Mouse (Mus musculus) limb, embryonic 10.5 days (tissue): Measurements from ENCODE around the gene Zfp963. TPM values are rescaled to one million over a fixed set of nuclear protein-coding genes. Genes with fewer than 3 reads are reported as not detected.
A peak's percentile ranks its signal among the peaks of the same experiment; 100 is the strongest.

Experiments
- DNase-seq: peaks from one replicate; pipeline ENCODE4 v3.0.0-alpha.2; 2017; ENCODE audit warnings: low spot score
- H3K27ac ChIP-seq: fragments of 300-500 bp; sonication (generic); 2 replicates; pipeline ENCODE4 v1.5.1; 2016; ENCODE audit warnings: mild to moderate bottlenecking
- H3K27me3 ChIP-seq: fragments of 300-500 bp; sonication (generic); 2 replicates; pipeline ENCODE4 v1.6.1; 2016; ENCODE audit warnings: low read depth, mild to moderate bottlenecking; ENCODE audit not compliant: poor library complexity, severe bottlenecking
- H3K36me3 ChIP-seq: fragments of 300-500 bp; sonication (generic); 2 replicates; pipeline ENCODE4 v1.6.1; 2016; ENCODE audit warnings: mild to moderate bottlenecking, moderate library complexity
- H3K4me1 ChIP-seq: fragments of 300-500 bp; sonication (generic); 2 replicates; pipeline ENCODE4 v1.6.1; 2016
- H3K4me3 ChIP-seq: fragments of 300-500 bp; sonication (generic); 2 replicates; pipeline ENCODE4 v1.5.1; 2016; ENCODE audit warnings: mild to moderate bottlenecking, moderate library complexity
- H3K9me3 ChIP-seq: fragments of 300-500 bp; sonication (generic); replicated peaks from 2 replicates; pipeline ENCODE4 v1.6.1; 2016; ENCODE audit warnings: mild to moderate bottlenecking
- WGBS: fragments of 180-500 bp; shearing (Covaris S2); methylation state at CpG from one replicate; pipeline ENCODE4 v1.1.7; 2016; 5-methylcytosine and 5-hydroxymethylcytosine counted together
- polyA plus RNA-seq: library from polyadenylated mRNA; unstranded; fragments of >200 nt; fragmentation: Nextera tagmentation; extraction: Ambion mirVana; gene quantifications from 2 replicates; pipeline ENCODE4 v1.2.1, GENCODE M21; 2016

The Zfp963 gene
- polyA plus RNA-seq, 1 experiment from 2014 or later = 6.4 TPM

GRCm38 (mm10) chr8:69777111-69777510 is 27.3 kb upstream of the Zfp963 start:
- peaks cover 7% of the 10 kb centered on the region; the same call in 1 of the 2 replicates for H3K36me3 ChIP-seq
- H3K9me3 ChIP-seq = no peaks in the 10 kb centered on the region
- WGBS = 70% methylated on average over 12 of the region's 12 CpGs
- no peak overlapping the region for H3K27ac ChIP-seq
- H3K4me1 ChIP-seq = peaks cover 21% of the 10 kb centered on the region
- H3K4me3 ChIP-seq = no peak overlapping the region
- H3K27me3 ChIP-seq = no peaks in the 10 kb centered on the region
- DNase-seq = no peak

GRCm38 (mm10) chr8:69775149-69775534 is 25.4 kb upstream of the Zfp963 start:
- Histone ChIP-seq H3K27ac (peak overlapping the region; percentile 98), H3K36me3 (peaks cover 25% of the 10 kb centered on the region), H3K4me3 (peak overlapping the region; percentile 78), H3K9me3 (no peaks in the 10 kb centered on the region), H3K4me1 (peaks cover 31% of the 10 kb centered on the region), H3K27me3 (no peaks in the 10 kb centered on the region)
- WGBS = 65% methylated on average over 2 of the region's 2 CpGs
- DNase-seq = no peak

GRCm38 (mm10) chr8:69774503-69775148 is 24.9 kb upstream of the Zfp963 start, which contains the start of gene Gm20422:
TSS of gene Gm20422 (minus strand) at chr8:69774886.
- peak; percentile 89 for DNase-seq
- WGBS = under 1% methylated on average over 41 of the region's 41 CpGs
- H3K27ac ChIP-seq = peak within 1 kb of the TSS; percentile 98
- no peaks in the 10 kb centered on the region for H3K27me3 ChIP-seq
- no peaks in the 10 kb centered on the region for H3K9me3 ChIP-seq
- peaks cover 30% of the 10 kb centered on the region for H3K36me3 ChIP-seq
- H3K4me3 ChIP-seq = peak within 1 kb of the TSS; percentile 78
- H3K4me1 ChIP-seq = peaks cover 35% of the 10 kb centered on the region

GRCm38 (mm10) chr8:69772106-69772505 is 22.3 kb upstream of the Zfp963 start:
- DNase-seq = no peak
- 88% methylated on average over 2 of the region's 2 CpGs for WGBS
- Histone ChIP-seq H3K36me3 (peaks cover 56% of the 10 kb centered on the region), H3K4me1 (peaks cover 35% of the 10 kb centered on the region), H3K4me3 (no peak overlapping the region), H3K27ac (no peak overlapping the region), H3K9me3 (no peaks in the 10 kb centered on the region), H3K27me3 (no peaks in the 10 kb centered on the region)

- no peaks in the 10 kb centered on the region for H3K27me3 ChIP-seq
- WGBS = 89% methylated on average over 9 of the region's 9 CpGs
- H3K4me1 ChIP-seq = peaks cover 35% of the 10 kb centered on the region
- DNase-seq = no peak
- no peaks in the 10 kb centered on the region for H3K9me3 ChIP-seq
- no peak overlapping the region for H3K4me3 ChIP-seq
- H3K27ac ChIP-seq = no peak overlapping the region
- peaks cover 65% of the 10 kb centered on the region for H3K36me3 ChIP-seq
Observed at GRCm38 (mm10) chr8:69771221-69771620, 21.5 kb upstream of the Zfp963 start.

- H3K36me3 ChIP-seq = peaks cover 95% of the 10 kb centered on the region
- no peaks in the 10 kb centered on the region for H3K4me1 ChIP-seq
- H3K27ac ChIP-seq = no peak overlapping the region
- H3K9me3 ChIP-seq = no peaks in the 10 kb centered on the region
- H3K27me3 ChIP-seq = no peaks in the 10 kb centered on the region
- no peak for DNase-seq
- WGBS = 91% methylated on average over 4 of the region's 4 CpGs
- H3K4me3 ChIP-seq = no peak overlapping the region
Observed at GRCm38 (mm10) chr8:69761814-69762445, 12.2 kb upstream of the Zfp963 start.

GRCm38 (mm10) chr8:69758316-69758715 is 8.5 kb upstream of the Zfp963 start:
- Histone ChIP-seq H3K27me3 (no peaks in the 10 kb centered on the region), H3K9me3 (no peaks in the 10 kb centered on the region), H3K36me3 (peaks cover 78% of the 10 kb centered on the region), H3K4me3 (no peak overlapping the region), H3K4me1 (no peaks in the 10 kb centered on the region), H3K27ac (no peak overlapping the region)
- no peak for DNase-seq
- 96% methylated on average over 5 of the region's 5 CpGs for WGBS

GRCm38 (mm10) chr8:69752437-69752836 is 2.7 kb upstream of the Zfp963 start:
- Histone ChIP-seq H3K9me3 (no peaks in the 10 kb centered on the region), H3K4me1 (peaks cover 8% of the 10 kb centered on the region; the same call in 1 of the 2 replicates), H3K27ac (no peak overlapping the region), H3K4me3 (no peak overlapping the region), H3K27me3 (no peaks in the 10 kb centered on the region), H3K36me3 (peaks cover 30% of the 10 kb centered on the region)
- no peak for DNase-seq
- 95% methylated on average over 2 of the region's 2 CpGs for WGBS

GRCm38 (mm10) chr8:69741231-69741630 is 8.5 kb downstream of the Zfp963 start:
- no peaks in the 10 kb centered on the region for H3K4me1 ChIP-seq
- no peaks in the 10 kb centered on the region for H3K9me3 ChIP-seq
- no peak for DNase-seq
- 81% methylated on average over 2 of the region's 2 CpGs for WGBS
- H3K27ac ChIP-seq = no peak overlapping the region
- H3K4me3 ChIP-seq = no peak overlapping the region
- peaks cover 19% of the 10 kb centered on the region for H3K36me3 ChIP-seq
- no peaks in the 10 kb centered on the region for H3K27me3 ChIP-seq

- Histone ChIP-seq H3K27ac (no peak overlapping the region), H3K4me1 (no peaks in the 10 kb centered on the region), H3K36me3 (peaks cover 19% of the 10 kb centered on the region), H3K4me3 (no peak overlapping the region), H3K9me3 (no peaks in the 10 kb centered on the region), H3K27me3 (no peaks in the 10 kb centered on the region)
- DNase-seq = no peak
- 87% methylated on average over 6 of the region's 6 CpGs for WGBS
Observed at GRCm38 (mm10) chr8:69740763-69741162, 9.0 kb downstream of the Zfp963 start.

GRCm38 (mm10) chr8:69735495-69735894 is 14.3 kb downstream of the Zfp963 start:
- Histone ChIP-seq H3K36me3 (no peaks in the 10 kb centered on the region), H3K4me3 (no peak overlapping the region), H3K27me3 (no peaks in the 10 kb centered on the region), H3K4me1 (no peaks in the 10 kb centered on the region), H3K27ac (no peak overlapping the region), H3K9me3 (no peaks in the 10 kb centered on the region)
- WGBS = 79% methylated on average over 1 of the region's 1 CpGs
- no peak for DNase-seq

- no peaks in the 10 kb centered on the region for H3K9me3 ChIP-seq
- WGBS = 47% methylated on average over 5 of the region's 5 CpGs
- DNase-seq = no peak
- peaks cover 19% of the 10 kb centered on the region for H3K36me3 ChIP-seq
- H3K4me3 ChIP-seq = peak overlapping the region; percentile 80
- peak overlapping the region; percentile 98 for H3K27ac ChIP-seq
- peaks cover 10% of the 10 kb centered on the region for H3K4me1 ChIP-seq
- no peaks in the 10 kb centered on the region for H3K27me3 ChIP-seq
Observed at GRCm38 (mm10) chr8:69717232-69717580, 32.6 kb downstream of the Zfp963 start.

- peak; percentile 94 for DNase-seq
- peaks cover 10% of the 10 kb centered on the region for H3K4me1 ChIP-seq
- H3K27ac ChIP-seq = peak overlapping the region; percentile 98
- no peaks in the 10 kb centered on the region for H3K27me3 ChIP-seq
- H3K4me3 ChIP-seq = peak overlapping the region; percentile 80
- H3K9me3 ChIP-seq = no peaks in the 10 kb centered on the region
- peaks cover 25% of the 10 kb centered on the region for H3K36me3 ChIP-seq
- WGBS = under 1% methylated on average over 52 of the region's 52 CpGs
Observed at GRCm38 (mm10) chr8:69716403-69717231, 33.2 kb downstream of the Zfp963 start.
